Mouse (Mus musculus): ENCODE measurements at regions not wholly inside any gene's neighbourhood (a gene's known extent, or its start where the extent isn't known, plus 50 kb on each side); places are given as distances from the start of the nearest gene placed in this dataset.

- no peak for DNase-seq (ENCODE audit: low read depth)
Measured at GRCm38 (mm10) chr13:16315689-16316088, 304.0 kb downstream of the Inhba start.

GRCm38 (mm10) chr13:16316581-16316980 is 304.9 kb downstream of the Inhba start:
- no peak for DNase-seq (ENCODE audit: low read depth)

DNA sequence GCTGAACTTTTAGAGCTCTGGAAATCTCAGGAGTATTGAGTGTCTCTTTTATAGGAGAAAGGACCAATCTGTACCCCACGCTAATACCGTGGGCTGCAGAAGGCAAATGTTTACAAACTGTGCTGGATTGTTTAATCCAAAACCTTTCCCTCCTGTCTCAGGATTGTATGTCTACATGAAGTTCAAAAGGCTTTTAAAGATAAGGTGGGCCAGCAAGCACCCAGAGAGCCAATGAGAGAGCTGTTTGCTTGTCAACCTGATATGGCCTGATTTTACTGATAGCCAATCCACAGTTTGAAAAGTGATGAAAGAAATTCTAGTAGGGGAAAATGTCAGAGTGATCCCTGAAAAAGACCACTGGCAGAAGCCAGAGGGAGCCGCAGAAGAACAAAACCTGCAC is 305.8 kb downstream of the Inhba start:
- DNase-seq (ENCODE audit: low read depth) = no peak

DNA sequence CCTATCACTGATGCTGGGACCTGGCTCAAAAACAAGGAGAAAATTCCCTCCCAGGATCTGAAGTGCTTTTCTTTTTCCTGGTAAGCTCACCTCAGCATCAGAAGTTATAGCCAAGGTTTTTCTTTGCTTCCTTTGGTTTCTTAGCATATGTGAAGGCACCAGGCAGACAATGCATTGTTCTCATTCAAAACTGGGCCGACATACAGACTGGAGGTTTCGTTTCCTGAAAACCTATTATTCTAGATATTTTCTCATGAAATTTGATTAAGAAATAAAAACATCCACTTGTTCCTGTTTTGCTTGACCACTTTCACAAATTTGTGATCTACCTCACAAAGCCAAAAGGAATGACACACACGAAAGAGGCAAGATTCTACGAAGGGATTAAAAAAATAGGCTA is 308.7 kb downstream of the Inhba start:
- DNase-seq (ENCODE audit: low read depth) = no peak

GRCm38 (mm10) chr13:16325661-16326060 is 314.0 kb downstream of the Inhba start:
- DNase-seq (ENCODE audit: low read depth) = no peak

- no peak for DNase-seq (ENCODE audit: low read depth)
Measured at GRCm38 (mm10) chr13:16341727-16342126, 330.1 kb downstream of the Inhba start.

- DNase-seq (ENCODE audit: low read depth) = no peak
Measured at GRCm38 (mm10) chr13:16342171-16342570, 330.5 kb downstream of the Inhba start.

DNA sequence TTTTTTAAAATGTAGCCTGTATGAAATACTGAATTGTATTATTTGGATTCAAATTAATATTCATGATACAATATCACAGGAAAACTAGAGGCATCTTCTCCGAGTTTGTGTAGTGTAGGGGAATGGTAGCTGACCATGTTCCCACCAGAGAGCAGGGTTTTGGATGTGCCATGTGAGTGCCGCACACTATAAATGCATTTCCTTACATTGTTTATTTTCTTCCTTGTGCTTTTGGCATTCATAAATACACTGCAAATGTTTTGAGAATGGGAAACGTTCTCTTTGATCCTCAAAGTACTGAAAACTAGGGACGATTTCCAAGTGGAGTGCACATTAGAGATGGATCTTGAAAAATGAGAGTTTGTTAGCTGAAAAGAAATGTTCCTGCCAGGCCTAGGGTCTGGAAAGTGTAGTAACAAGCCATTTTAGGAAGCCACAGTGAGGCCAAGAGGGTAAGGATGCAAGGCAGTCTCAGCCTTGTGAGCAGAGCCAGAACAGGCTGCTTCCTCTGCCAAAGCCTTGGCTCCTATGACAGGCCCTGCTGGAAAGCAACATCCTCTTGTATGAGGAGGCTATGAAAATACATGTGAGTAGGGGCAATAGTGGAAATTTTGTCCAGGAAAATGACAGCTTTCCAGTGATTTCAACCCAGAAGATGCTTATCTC is 331.8 kb downstream of the Inhba start:
- DNase-seq (ENCODE audit: low read depth) = no peak

GRCm38 (mm10) chr13:16349353-16349752 is 337.7 kb downstream of the Inhba start:
- DNase-seq (ENCODE audit: low read depth) = no peak

DNA sequence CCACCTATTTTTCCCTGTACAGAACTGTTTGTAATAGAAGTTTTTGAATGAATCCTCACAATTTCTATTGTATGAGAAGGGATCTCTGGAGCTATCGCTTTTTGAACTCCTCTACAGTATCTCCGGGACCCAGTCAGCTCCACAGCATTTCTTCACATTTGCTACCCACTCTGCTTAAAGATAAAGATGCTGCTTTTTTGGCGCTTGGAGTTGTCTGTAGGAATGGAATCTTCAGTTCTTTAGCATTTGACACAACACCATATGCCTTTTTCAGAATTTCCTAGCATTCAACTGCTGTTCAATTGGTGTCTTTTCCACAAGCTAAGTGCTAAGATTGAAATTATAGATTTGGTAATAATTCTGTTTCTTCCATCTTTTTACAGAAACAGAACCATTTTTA is 338.4 kb downstream of the Inhba start:
- DNase-seq (ENCODE audit: low read depth) = no peak

DNA sequence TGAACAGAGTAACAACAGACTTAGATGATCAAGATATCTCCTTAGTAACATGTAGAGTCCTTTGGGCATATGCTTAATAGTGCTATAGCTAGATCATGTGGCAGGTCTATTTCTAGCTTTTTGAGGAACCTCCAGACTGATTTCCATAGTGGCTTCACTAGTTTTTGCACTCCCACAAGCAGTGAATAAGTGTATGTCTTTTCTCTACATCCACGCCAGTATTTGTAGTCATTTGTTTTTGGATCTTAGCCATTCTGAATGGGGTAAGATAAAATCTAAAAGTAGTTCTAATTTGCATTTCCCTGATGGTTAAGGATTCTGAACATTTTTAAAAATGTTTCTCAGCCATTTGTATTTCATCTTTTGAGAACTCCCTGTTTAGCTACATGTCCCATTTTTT is 343.7 kb downstream of the Inhba start:
- DNase-seq (ENCODE audit: low read depth) = no peak

GRCm38 (mm10) chr13:16379492-16379891 is 367.8 kb downstream of the Inhba start:
- no peak for DNase-seq (ENCODE audit: low read depth)

DNA sequence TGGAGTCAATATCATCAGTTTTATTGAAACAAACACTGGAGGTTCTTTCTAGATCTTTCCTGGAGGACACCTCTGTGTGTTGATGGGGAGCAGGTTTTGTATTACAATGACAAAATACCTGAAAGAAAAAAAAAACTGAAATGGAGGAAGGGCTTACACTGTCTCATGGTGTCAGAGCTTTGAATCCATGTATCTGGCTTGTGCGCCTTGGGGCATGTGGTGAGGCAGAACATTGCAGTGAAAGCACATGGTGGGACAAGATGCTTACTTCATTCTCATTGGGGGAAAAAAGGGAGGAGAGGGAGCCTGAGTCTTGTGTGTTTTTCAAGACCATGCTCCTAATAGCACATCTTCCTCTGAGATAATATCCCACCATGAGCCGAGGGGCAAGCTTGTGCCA is 368.3 kb downstream of the Inhba start:
- DNase-seq (ENCODE audit: low read depth) = no peak

GRCm38 (mm10) chr13:16382936-16383511 is 371.4 kb downstream of the Inhba start:
- no peak for DNase-seq (ENCODE audit: low read depth)

DNA sequence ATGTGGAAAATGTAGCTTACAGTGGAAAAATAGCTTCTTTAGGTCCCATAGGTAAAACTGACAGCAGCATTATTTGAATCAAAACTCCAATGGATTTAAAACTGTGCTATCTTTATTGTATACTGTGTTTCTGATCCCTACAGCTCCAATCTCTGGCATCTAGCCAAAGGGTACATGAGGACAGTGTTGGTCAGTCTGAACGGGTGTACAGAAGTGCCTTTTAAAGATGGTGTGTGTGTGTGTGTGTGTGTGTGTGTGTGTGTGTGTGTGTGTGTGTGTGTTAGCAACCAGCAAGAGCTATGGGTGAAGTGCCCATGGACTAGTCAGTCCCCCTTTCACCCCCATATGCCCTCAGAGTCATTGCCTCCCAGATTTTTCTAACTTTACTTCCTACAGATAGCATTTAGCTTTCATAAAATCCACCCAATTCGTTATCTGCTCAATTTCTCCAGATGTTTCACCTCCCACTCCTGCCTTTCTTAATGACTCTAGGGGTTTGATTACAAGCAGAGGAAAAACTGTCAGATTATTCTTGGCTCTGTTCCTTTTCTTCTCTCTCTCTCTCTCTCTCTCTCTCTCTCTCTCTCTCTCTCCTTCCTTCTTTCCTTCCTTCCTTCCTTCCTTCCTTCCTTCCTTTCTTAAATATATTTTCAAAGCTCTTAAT is 404.8 kb downstream of the Inhba start:
- DNase-seq (ENCODE audit: low read depth) = no peak

DNA sequence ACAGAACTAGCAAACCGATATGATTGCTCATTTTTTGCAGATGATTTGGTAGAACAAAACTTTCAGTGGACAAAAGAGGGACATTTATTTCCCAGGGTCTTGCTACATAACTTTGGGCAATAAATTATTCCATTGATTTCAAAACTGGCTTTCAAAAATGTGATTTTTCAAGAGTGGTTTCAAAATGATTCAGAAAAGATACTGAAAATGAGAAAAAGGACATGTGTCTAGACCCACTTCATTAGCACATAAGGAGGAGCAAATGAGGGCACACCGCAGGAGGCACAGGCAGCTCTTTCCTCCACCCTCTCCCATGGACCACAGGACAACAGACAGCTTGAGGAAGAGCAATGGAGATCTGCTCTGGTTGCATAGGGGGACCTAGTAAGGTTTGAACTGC is 412.5 kb downstream of the Inhba start:
- DNase-seq (ENCODE audit: low read depth) = no peak

GRCm38 (mm10) chr13:16435436-16435835 is 423.8 kb downstream of the Inhba start:
- DNase-seq (ENCODE audit: low read depth) = no peak

- DNase-seq (ENCODE audit: low read depth) = no peak
Measured at GRCm38 (mm10) chr13:16453234-16453633, 441.6 kb downstream of the Inhba start.

DNA sequence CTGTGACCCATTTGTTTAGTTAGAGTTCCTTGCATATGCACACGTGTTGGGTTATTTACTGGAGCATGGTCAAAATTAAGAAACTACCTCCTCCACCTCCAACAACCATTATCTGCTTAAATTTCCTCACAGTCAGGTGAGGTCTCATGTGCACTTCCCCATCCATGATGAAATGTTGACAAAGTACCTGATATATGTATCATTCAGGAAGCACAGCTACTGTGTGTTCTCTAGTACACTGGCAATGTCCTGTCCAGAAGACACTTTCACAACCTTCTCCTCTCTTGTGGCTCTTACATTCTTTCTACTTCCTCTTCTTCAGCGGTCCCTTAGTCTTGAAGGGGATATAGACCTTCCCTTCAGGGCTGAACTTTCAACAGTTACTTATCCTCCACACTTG is 448.1 kb downstream of the Inhba start:
- DNase-seq (ENCODE audit: low read depth) = no peak

- DNase-seq (ENCODE audit: low read depth) = no peak
Measured at GRCm38 (mm10) chr13:16461681-16462080, 450.0 kb downstream of the Inhba start.

- DNase-seq (ENCODE audit: low read depth) = no peak
Measured at GRCm38 (mm10) chr13:16464823-16465222, 453.2 kb downstream of the Inhba start.

DNA sequence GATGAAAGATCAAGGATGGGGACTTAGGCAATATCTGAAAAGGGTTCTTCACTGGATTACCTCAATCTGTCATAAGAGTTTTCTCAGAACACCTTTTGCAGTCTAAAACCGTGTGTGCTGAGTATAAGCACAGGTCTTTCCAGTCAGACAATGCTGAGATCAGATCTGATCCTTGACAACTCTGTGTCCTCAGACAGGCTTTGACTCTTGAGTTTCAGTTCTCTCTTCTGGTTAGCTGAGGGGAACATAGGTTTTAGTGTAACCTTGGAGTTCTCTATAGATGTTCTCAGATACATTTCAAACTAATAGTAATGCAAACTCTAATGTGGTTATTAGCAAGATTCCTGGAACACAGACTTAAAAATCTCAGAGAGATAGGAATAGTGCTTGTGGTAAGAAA is 453.7 kb downstream of the Inhba start:
- no peak for DNase-seq (ENCODE audit: low read depth)

GRCm38 (mm10) chr13:16465812-16466211 is 454.2 kb downstream of the Inhba start:
- DNase-seq (ENCODE audit: low read depth) = no peak

- no peak for DNase-seq (ENCODE audit: low read depth)
Measured at GRCm38 (mm10) chr13:16476515-16476914, 464.9 kb downstream of the Inhba start.
